Mouse (Mus musculus) cortical plate, adult 2 months (tissue): ENCODE data around the gene Prkcq.

Source experiments
- CTCF ChIP-seq: fragments of 200-500 bp; IDR thresholded peaks from 2 replicates; pipeline ENCODE4 v1.5.1; 2011; ENCODE audit warnings: mild to moderate bottlenecking, control low read depth, low read length; ENCODE audit not compliant: insufficient read depth; ENCODE audit errors: extremely low read depth
- POLR2A ChIP-seq: fragments of 200-500 bp; IDR thresholded peaks from 2 replicates; pipeline ENCODE4 v1.6.1; 2011; ENCODE audit warnings: mild to moderate bottlenecking, low read length, control low read depth; ENCODE audit not compliant: insufficient read depth; ENCODE audit errors: extremely low read depth

GRCm38 (mm10) chr2:11174101-11174500 is 2.2 kb downstream of the Prkcq start:
- TF ChIP-seq CTCF: no peak
- no peak for TF ChIP-seq POLR2A
